ENCODE assay signal across 8 mouse cellular contexts in genomic region chr7:138907043-138907442, GRCm38 (mm10). TPM values are rescaled to one million over a fixed set of nuclear protein-coding genes. Genes with fewer than 3 reads are reported as not detected.
DNase-seq lines count a peak whose midpoint lies in the region; ATAC-seq and TF ChIP-seq lines count a peak whose summit lies in the region.

No protein-coding gene starts in this region.

- TF ChIP-seq CTCF in liver, embryonic 14.5 days (IDR thresholded peaks at IDR 0.05; ENCODE audit: low read depth) = no peak

- peak; percentile 50 to 53 for DNase-seq in right cerebral cortex, adult 2 months (ENCODE audit: low spot score in 2 of 2)
- DNase-seq in right cerebral cortex, postnatal 4 days = no peak
- DNase-seq in cerebellum, postnatal 25 days = peak; percentile 37 to 49
- DNase-seq in gastrocnemius, postnatal 25 days = peak; percentile 58
- DNase-seq in liver, embryonic 14.5 days (ENCODE audit: low read depth in 3 of 3, low spot score in 3 of 3) = peak in 2 of 3 experiments; percentile 45 to 50

- H3K9me3 ChIP-seq in intestine, embryonic 16.5 days (ENCODE audit: control insufficient read depth, low read length) = no peaks in the 10 kb centered on the region
- H3K9me3 ChIP-seq in liver, embryonic 14.5 days (ENCODE audit: control insufficient read depth, low read length) = no peaks in the 10 kb centered on the region
- no peaks in the 10 kb centered on the region for H3K9me3 ChIP-seq in neural tube, embryonic 12.5 days

- no peaks in the 10 kb centered on the region for H3K27me3 ChIP-seq in intestine, embryonic 16.5 days (replicated peaks; ENCODE audit: control insufficient read depth, insufficient read depth, low read length)
- no peaks in the 10 kb centered on the region for H3K27me3 ChIP-seq in liver, embryonic 14.5 days (ENCODE audit: control insufficient read depth, insufficient read depth, low read length)
- H3K27me3 ChIP-seq in neural tube, embryonic 12.5 days (replicated peaks) = peaks cover 10% of the 10 kb centered on the region; the same call in 1 of the 2 replicates

- peak overlapping the region; percentile 30; the same call in 1 of the 2 replicates for H3K9ac ChIP-seq in intestine, embryonic 16.5 days (ENCODE audit: low read depth, low read length)
- H3K9ac ChIP-seq in liver, embryonic 14.5 days (replicated peaks) = no peak overlapping the region
- H3K9ac ChIP-seq in neural tube, embryonic 12.5 days = 0 out of 2 replicates have a peak overlapping the region, but pooled peaks have one; percentile 9

- WGBS in intestine, embryonic 16.5 days = 11% methylated on average over 7 of the region's 7 CpGs
- WGBS in liver, embryonic 14.5 days (ENCODE audit: insufficient replicate concordance) = 10% methylated on average over 7 of the region's 7 CpGs
- WGBS in neural tube, embryonic 12.5 days = 16% methylated on average over 7 of the region's 7 CpGs

- no peaks in the 10 kb centered on the region for H3K36me3 ChIP-seq in intestine, embryonic 16.5 days (ENCODE audit: control insufficient read depth, insufficient read depth, low read length)
- H3K36me3 ChIP-seq in liver, embryonic 14.5 days (replicated peaks; ENCODE audit: control insufficient read depth, insufficient read depth, low read depth) = no peaks in the 10 kb centered on the region
- H3K36me3 ChIP-seq in neural tube, embryonic 12.5 days = no peaks in the 10 kb centered on the region

- TF ChIP-seq EP300 in liver, embryonic 14.5 days (IDR thresholded peaks at IDR 0.05; ENCODE audit: low read depth) = no peak

- H3K4me1 ChIP-seq in intestine, embryonic 16.5 days (ENCODE audit: control insufficient read depth, insufficient read depth, low read length) = peaks cover 30% of the 10 kb centered on the region
- peaks cover 18 to 39% of the 10 kb centered on the region in 2 experiments for H3K4me1 ChIP-seq in liver, embryonic 14.5 days (replicated peaks; ENCODE audit: control insufficient read depth in 2 of 2, insufficient read depth in 2 of 2, low read length in 1 of 2)
- peaks cover 23% of the 10 kb centered on the region for H3K4me1 ChIP-seq in neural tube, embryonic 12.5 days

- peak overlapping the region; percentile 32 for H3K4me3 ChIP-seq in intestine, embryonic 16.5 days (ENCODE audit: low read length)
- H3K4me3 ChIP-seq in liver, embryonic 14.5 days (ENCODE audit: insufficient read depth in 1 of 2, low read depth in 2 of 2, low read length in 2 of 2) = peak overlapping the region; percentile 6 to 26; a peak in 3 of 4 replicates
- no peak overlapping the region for H3K4me3 ChIP-seq in neural tube, embryonic 12.5 days

- H3K27ac ChIP-seq in intestine, embryonic 16.5 days (ENCODE audit: low read length) = 0 out of 2 replicates have a peak overlapping the region, but pooled peaks have one; percentile 37
- H3K27ac ChIP-seq in liver, embryonic 14.5 days = no peak overlapping the region
- no peak overlapping the region for H3K27ac ChIP-seq in neural tube, embryonic 12.5 days

- peak; percentile 37 for ATAC-seq in intestine, embryonic 16.5 days
- ATAC-seq in liver, embryonic 14.5 days (ENCODE audit: insufficient read depth) = peak; percentile 19; the same call in 1 of the 2 replicates
- ATAC-seq in neural tube, embryonic 12.5 days (ENCODE audit: low FRiP score, low read depth) = no peak
- ATAC-seq in erythroid progenitor cell, adult 5-6 weeks (replicated peaks; ENCODE audit: low FRiP score, poor library complexity, severe bottlenecking) = no peak

- peak overlapping the region; percentile 46 for H3K4me2 ChIP-seq in intestine, embryonic 16.5 days (ENCODE audit: low read depth, low read length)
- H3K4me2 ChIP-seq in liver, embryonic 14.5 days (ENCODE audit: low read depth) = peak overlapping the region; percentile 88
- H3K4me2 ChIP-seq in neural tube, embryonic 12.5 days (replicated peaks) = peak overlapping the region; percentile 33

RNA-seq across cellular contexts. Expression of gene Bnip3, which starts 2.3 kb away (rescaled TPM):
- total RNA-seq in gastrocnemius, postnatal 25 days (2021) = 100 to 1,000 TPM; 152 to 182 TPM
- 192 and 195 TPM in 2 replicates for polyA plus RNA-seq in intestine, embryonic 16.5 days (2015; fragmentation: Nextera tagmentation; extraction: Ambion mirVana)
- 15.0 and 18.7 TPM in 2 replicates for polyA plus RNA-seq in liver, embryonic 14.5 days (2012; rRNA removed)
- 63.0 and 77.1 TPM in 2 replicates for polyA plus RNA-seq in liver, embryonic 14.5 days (2014; fragmentation: Nextera tagmentation; extraction: Ambion mirVana)
- polyA plus RNA-seq in neural tube, embryonic 12.5 days (2016; fragmentation: Nextera tagmentation; extraction: Ambion mirVana) = 84.2 and 85.6 TPM in 2 replicates
- 0.72 and 9.2 TPM in 2 replicates for total RNA-seq in erythroid progenitor cell, adult 5-6 weeks (2015; ENCODE audit: low replicate concordance)
- 0.64 and 5.5 TPM in 2 replicates for total RNA-seq in erythroid progenitor cell, adult 5-6 weeks (2017; ENCODE audit: low replicate concordance)

RNA-seq across cellular contexts. Expression of gene Jakmip3, which starts 33.5 kb away (rescaled TPM):
- under 1 TPM in 1 of 2 experiments, not detected in 1; 0.15 TPM for total RNA-seq in gastrocnemius, postnatal 25 days (2021)
- 0.10 and 0.15 TPM in 2 replicates for polyA plus RNA-seq in intestine, embryonic 16.5 days (2015; fragmentation: Nextera tagmentation; extraction: Ambion mirVana)
- 0.01 TPM in 1 of 2 replicates, not detected in the other for polyA plus RNA-seq in liver, embryonic 14.5 days (2012; rRNA removed)
- not detected in 2 replicates for polyA plus RNA-seq in liver, embryonic 14.5 days (2014; fragmentation: Nextera tagmentation; extraction: Ambion mirVana)
- polyA plus RNA-seq in neural tube, embryonic 12.5 days (2016; fragmentation: Nextera tagmentation; extraction: Ambion mirVana) = 4.1 and 5.5 TPM in 2 replicates
- total RNA-seq in erythroid progenitor cell, adult 5-6 weeks (2015; ENCODE audit: low replicate concordance) = not detected in 2 replicates
- total RNA-seq in erythroid progenitor cell, adult 5-6 weeks (2017; ENCODE audit: low replicate concordance) = not detected in 2 replicates

Comparison
In these comparisons a context has a peak if more than half of its experiments do, and no peak if none do; other contexts are left out.
1. ATAC-seq: peak in intestine, embryonic 16.5 days (single experiment) and liver, embryonic 14.5 days (single experiment); none in neural tube, embryonic 12.5 days (single experiment) and erythroid progenitor cell, adult 5-6 weeks (single experiment).
2. H3K4me2 ChIP-seq: peak in every context shown above with its lines; median percentile 88 in liver, embryonic 14.5 days; 46 in intestine, embryonic 16.5 days; 33 in neural tube, embryonic 12.5 days.